ENCODE assay signal across 22 mouse cellular contexts in genomic region chr19:43809331-43809730, GRCm38 (mm10). TPM values are rescaled to one million over a fixed set of nuclear protein-coding genes. Genes with fewer than 3 reads are reported as not detected.
DNase-seq lines count a peak whose midpoint lies in the region; ATAC-seq lines count a peak whose summit lies in the region.
"Had no signal": no experiment of that assay in that cellular context is flagged by ENCODE, and none has a peak within 500 bp of the region (broad histone marks: within the 10 kb centered on the region; RNA-seq: fewer than 3 reads in every experiment).

No protein-coding gene starts in this region.

- ATAC-seq in megakaryocyte, adult 5-6 weeks (ENCODE audit: poor library complexity, severe bottlenecking) = peak; percentile 69
- ATAC-seq: forebrain, embryonic 13.5 days; hindbrain, embryonic 16.5 days; intestine, postnatal 0 days; midbrain, embryonic 16.5 days; Patski had no signal

- DNase-seq in 416B (ENCODE audit: low read depth) (peak; percentile 85), R1 (ENCODE audit: low read depth, low spot score) (peak; percentile 39)
- DNase-seq in CD4-positive helper T cell, adult 2 months (ENCODE audit: low read depth, low spot score) = peak; percentile 17
- DNase-seq in lung, adult 18-20 months = no peak
- no peak for DNase-seq in frontal cortex, postnatal 14 days (ENCODE audit: low spot score in 2 of 2)
- DNase-seq in adrenal gland, adult 8-10 months = no peak
- DNase-seq: cerebellum, adult 8-10 months; cerebellum, postnatal 25 days; heart, postnatal 14 days; kidney, adult 9 months; kidney, postnatal 25 days; lung, adult 2 months; lung, postnatal 10 days; right cerebral cortex, postnatal 4 days; thymus, postnatal 4 days had no signal

RNA-seq across cellular contexts. Expression of gene Abcc2, which starts 27.3 kb away (rescaled TPM):
- total RNA-seq in megakaryocyte, adult 5-6 weeks (2015) = 2.8 and 3.9 TPM in 2 replicates
- 3.3 and 6.1 TPM in 2 replicates for total RNA-seq in megakaryocyte, adult 5-6 weeks (2017)
- total RNA-seq in adrenal gland, adult 8-10 months (2022) = 1 to 10 TPM in 1 of 4 experiments, under 1 TPM in 3; 0.03 to 1.1 (median 0.09) TPM
- total RNA-seq: heart, adult 8-10 months; heart, postnatal 14 days had no signal

RNA-seq across cellular contexts. Expression of gene Cox15, which starts 56.5 kb away (rescaled TPM):
- total RNA-seq in megakaryocyte, adult 5-6 weeks (2015) = 9.0 and 10.6 TPM in 2 replicates
- 8.7 and 19.2 TPM in 2 replicates for total RNA-seq in megakaryocyte, adult 5-6 weeks (2017)
- 10 to 100 TPM; 36.5 to 56.6 (median 45.9) TPM for total RNA-seq in adrenal gland, adult 8-10 months (2022)

RNA-seq across cellular contexts. Expression of gene Cutc, which starts 56.5 kb away (rescaled TPM):
- 29.8 and 37.1 TPM in 2 replicates for total RNA-seq in megakaryocyte, adult 5-6 weeks (2015)
- total RNA-seq in megakaryocyte, adult 5-6 weeks (2017) = 19.2 and 29.5 TPM in 2 replicates
- total RNA-seq in adrenal gland, adult 8-10 months (2022) = 10 to 100 TPM in 1 of 4 experiments, 1 to 10 TPM in 3; 9.3 to 12.4 (median 9.8) TPM

Comparison
In these comparisons a context has a peak if more than half of its experiments do, and no peak if none do; other contexts are left out.
1. DNase-seq: peak in 416B (single experiment), CD4-positive helper T cell, adult 2 months (single experiment) and R1 (single experiment); none in lung, adult 18-20 months (0 of 2), frontal cortex, postnatal 14 days (0 of 2) and adrenal gland, adult 8-10 months (single experiment).